Mouse (Mus musculus) midbrain, postnatal 0 days (tissue): ENCODE data around the gene Dirc2. TPM values are rescaled to one million over a fixed set of nuclear protein-coding genes. Genes with fewer than 3 reads are reported as not detected.
A peak's percentile ranks its signal among the peaks of the same experiment; 100 is the strongest.

Experiments used
- ATAC-seq: fragments of 200-750 bp; cut with Nextera tagmentation; 2 replicates; pipeline ENCODE4 v1.8.0; 2017; ENCODE audit warnings: moderate number of reproducible peaks, mild to moderate bottlenecking, moderate TSS enrichment, moderate library complexity; ENCODE audit not compliant: low FRiP score
- DNase-seq: peaks from one replicate; pipeline ENCODE4 v3.0.0-alpha.2; 2015; ENCODE audit warnings: low spot score
- H3K27ac ChIP-seq: fragments of 300-500 bp; sonication (generic); 2 replicates; pipeline ENCODE4 v1.5.1; 2014; ENCODE audit warnings: low read depth, mild to moderate bottlenecking, low read length, mixed read lengths
- H3K27me3 ChIP-seq: fragments of 300-500 bp; sonication (generic); 2 replicates; pipeline ENCODE4 v1.6.1; 2014; ENCODE audit warnings: low read length, control low read depth, mixed read lengths; ENCODE audit not compliant: insufficient read depth
- H3K36me3 ChIP-seq: fragments of 300-500 bp; sonication (generic); 2 replicates; pipeline ENCODE4 v1.6.1; 2014; ENCODE audit warnings: low read length, control low read depth, mixed read lengths; ENCODE audit not compliant: insufficient read depth
- H3K4me1 ChIP-seq: fragments of 300-500 bp; sonication (generic); 2 replicates; pipeline ENCODE4 v1.6.1; 2014; ENCODE audit warnings: mild to moderate bottlenecking, control low read depth, antibody characterized with exemption, low read length, mixed read lengths; ENCODE audit not compliant: insufficient read depth
- H3K4me2 ChIP-seq: fragments of 300-500 bp; sonication (generic); 2 replicates; pipeline ENCODE4 v1.6.1; 2014; ENCODE audit warnings: low read depth, mild to moderate bottlenecking, low read length, mixed read lengths; ENCODE audit not compliant: poor library complexity, severe bottlenecking
- H3K4me3 ChIP-seq: fragments of 300-500 bp; sonication (generic); 2 replicates; pipeline ENCODE4 v1.5.1; 2014; ENCODE audit warnings: low read depth, mild to moderate bottlenecking, low read length, moderate library complexity
- H3K9ac ChIP-seq: fragments of 300-500 bp; sonication (generic); replicated peaks from 2 replicates; pipeline ENCODE4 v1.6.1; 2014; ENCODE audit warnings: mild to moderate bottlenecking, low read length, moderate library complexity, mixed read lengths; ENCODE audit not compliant: poor library complexity, severe bottlenecking
- H3K9me3 ChIP-seq: fragments of 300-500 bp; sonication (generic); 2 replicates; pipeline ENCODE4 v1.6.1; 2016; ENCODE audit warnings: low read length, control low read depth
- CTCF ChIP-seq: IDR thresholded peaks from 2 replicates; pipeline ENCODE4 v1.5.1; 2016; ENCODE audit warnings: antibody characterized with exemption, mild to moderate bottlenecking
- WGBS: fragments of 180-500 bp; shearing (Covaris S2); extraction: QIAGEN DNeasy Blood & Tissue Kit; methylation state at CpG from one replicate; pipeline ENCODE4 v1.1.7; 2014; 5-methylcytosine and 5-hydroxymethylcytosine counted together
- polyA plus RNA-seq: library from polyadenylated mRNA; unstranded; fragments of >200 nt; fragmentation: Nextera tagmentation; extraction: Ambion mirVana; gene quantifications from 2 replicates; pipeline ENCODE4 v1.2.1, GENCODE M21; 2015
- total RNA-seq: library from RNA; depleted of rRNA; stranded (reverse); fragments of >200 nt; gene quantifications from 2 replicates; pipeline ENCODE4 v1.2.3, GENCODE M21; 2014

Dirc2 gene
- total and polyA plus RNA-seq, 2 experiments from 2014 or later = 35.2 to 87.8 TPM

- 21% methylated on average over 8 of the region's 8 CpGs for WGBS
- Histone ChIP-seq H3K4me3 (peak overlapping the region; percentile 69), H3K4me1 (peaks cover 18% of the 10 kb centered on the region), H3K27ac (no peak overlapping the region), H3K4me2 (peak overlapping the region; percentile 85), H3K36me3 (no peaks in the 10 kb centered on the region), H3K27me3 (no peaks in the 10 kb centered on the region), H3K9me3 (no peaks in the 10 kb centered on the region), H3K9ac (no peak overlapping the region)
- no peak for DNase-seq
- no peak for ATAC-seq
- no peak for TF ChIP-seq CTCF
Measured at GRCm38 (mm10) chr16:35771141-35771540, 2.0 kb upstream of the Dirc2 start.

- under 1% methylated on average over 51 of the region's 51 CpGs for WGBS
Measured at GRCm38 (mm10) chr16:35769878-35770657, 912 bp upstream of the Dirc2 start, which contains the start of gene Hspbap1. Gene Hspbap1 (plus strand): TSS chr16:35770375.

GRCm38 (mm10) chr16:35768469-35768784 lies 729 bp downstream of the Dirc2 start:
- ATAC-seq = no peak

More at GRCm38 (mm10) chr16:35769878-35770657, 912 bp upstream of the Dirc2 start, which contains the start of gene Hspbap1:
- Histone ChIP-seq H3K4me1 (peaks cover 18% of the 10 kb centered on the region), H3K9ac (peak within 1 kb of the TSS; percentile 89), H3K9me3 (no peaks in the 10 kb centered on the region), H3K4me2 (peak within 1 kb of the TSS; percentile 85), H3K36me3 (no peaks in the 10 kb centered on the region), H3K4me3 (peak within 1 kb of the TSS; percentile 69), H3K27ac (0 out of 2 replicates have a peak within 1 kb of the TSS, but pooled peaks have one; percentile 2), H3K27me3 (no peaks in the 10 kb centered on the region)
- TF ChIP-seq CTCF = peak; percentile 10; the same call in 1 of the 2 replicates
- ATAC-seq = peak; percentile 83
- peak; percentile 88 for DNase-seq

GRCm38 (mm10) chr16:35766366-35766765 lies 2.8 kb downstream of the Dirc2 start:
- DNase-seq (no peak), ATAC-seq (no peak)
- no peak overlapping the region for H3K9ac ChIP-seq
- H3K4me2 ChIP-seq = no peak overlapping the region
- 82% methylated on average over 3 of the region's 3 CpGs for WGBS
- no peak for TF ChIP-seq CTCF
- no peaks in the 10 kb centered on the region for H3K9me3 ChIP-seq
- no peak overlapping the region for H3K4me3 ChIP-seq
- H3K36me3 ChIP-seq = no peaks in the 10 kb centered on the region
- H3K4me1 ChIP-seq = peaks cover 18% of the 10 kb centered on the region
- no peak overlapping the region for H3K27ac ChIP-seq
- no peaks in the 10 kb centered on the region for H3K27me3 ChIP-seq

More at GRCm38 (mm10) chr16:35768469-35768784, 729 bp downstream of the Dirc2 start:
- H3K27ac ChIP-seq = 0 out of 2 replicates have a peak overlapping the region, but pooled peaks have one; percentile 2
- no peaks in the 10 kb centered on the region for H3K9me3 ChIP-seq
- H3K27me3 ChIP-seq = no peaks in the 10 kb centered on the region
- H3K9ac ChIP-seq = peak overlapping the region; percentile 89
- TF ChIP-seq CTCF = no peak
- H3K4me3 ChIP-seq = peak overlapping the region; percentile 69
- H3K36me3 ChIP-seq = no peaks in the 10 kb centered on the region
- H3K4me1 ChIP-seq = peaks cover 18% of the 10 kb centered on the region
- WGBS = 21% methylated on average over 6 of the region's 6 CpGs
- DNase-seq = no peak
- H3K4me2 ChIP-seq = peak overlapping the region; percentile 85

- no peak overlapping the region for H3K4me3 ChIP-seq
- TF ChIP-seq CTCF = no peak
Measured at GRCm38 (mm10) chr16:35765449-35765848, 3.7 kb downstream of the Dirc2 start.

GRCm38 (mm10) chr16:35764941-35765340 lies 4.2 kb downstream of the Dirc2 start:
- Histone ChIP-seq H3K36me3 (no peaks in the 10 kb centered on the region), H3K9ac (no peak overlapping the region), H3K4me3 (no peak overlapping the region), H3K9me3 (no peaks in the 10 kb centered on the region), H3K4me2 (no peak overlapping the region), H3K4me1 (peaks cover 15% of the 10 kb centered on the region), H3K27me3 (no peaks in the 10 kb centered on the region), H3K27ac (no peak overlapping the region)
- TF ChIP-seq CTCF = no peak
- no peak for DNase-seq
- ATAC-seq = no peak
- WGBS = 94% methylated on average over 1 of the region's 1 CpGs

More at GRCm38 (mm10) chr16:35765449-35765848, 3.7 kb downstream of the Dirc2 start:
- H3K27ac ChIP-seq = no peak overlapping the region
- ATAC-seq = no peak
- no peak overlapping the region for H3K9ac ChIP-seq
- H3K27me3 ChIP-seq = no peaks in the 10 kb centered on the region
- H3K9me3 ChIP-seq = no peaks in the 10 kb centered on the region
- no peaks in the 10 kb centered on the region for H3K36me3 ChIP-seq
- peaks cover 15% of the 10 kb centered on the region for H3K4me1 ChIP-seq
- no peak overlapping the region for H3K4me2 ChIP-seq
- no peak for DNase-seq
- 72% methylated on average over 2 of the region's 2 CpGs for WGBS
